Comparison of ENCODE assay signal across 1 mouse cellular context in genomic region chr7:90442070-90442469, GRCm38 (mm10).
TF ChIP-seq lines count a peak whose summit lies in the region.

No protein-coding gene starts in this region.

TF ChIP-seq in MEL, 35 proteins besides CTCF, POLR2A, EP300 and RAD21:
- TF ChIP-seq CHD1 (IDR thresholded peaks at IDR 0.05; ENCODE audit: low read depth, low read length) (no peak), USF2 (IDR thresholded peaks at IDR 0.05; ENCODE audit: borderline replicate concordance in 1 of 2, insufficient read depth in 1 of 2, low read depth in 1 of 2, low read length in 2 of 2) (no peak), TAL1 (IDR thresholded peaks at IDR 0.05; ENCODE audit: low read length) (no peak), TBP (IDR thresholded peaks at IDR 0.05; ENCODE audit: low read depth, low read length) (no peak), GATA1 (IDR thresholded peaks at IDR 0.05; ENCODE audit: low read depth, low read length) (no peak), MYC (IDR thresholded peaks at IDR 0.05; ENCODE audit: low read depth, low read length) (no peak), ETS1 (IDR thresholded peaks at IDR 0.05; ENCODE audit: low read depth, low read length) (no peak), SIN3A (IDR thresholded peaks at IDR 0.05; ENCODE audit: low read length) (no peak), ZMIZ1 (IDR thresholded peaks at IDR 0.05; ENCODE audit: low read depth, low read length) (no peak), MAX (IDR thresholded peaks at IDR 0.05; ENCODE audit: low read length) (no peak), GABPA (IDR thresholded peaks at IDR 0.05; ENCODE audit: low read depth, low read length) (no peak), HCFC1 (IDR thresholded peaks at IDR 0.05; ENCODE audit: low read depth, low read length) (no peak), MEF2A (IDR thresholded peaks at IDR 0.05; ENCODE audit: extremely low read depth, insufficient replicate concordance, low read depth, low read length, poor library complexity, severe bottlenecking) (no peak), TCF12 (IDR thresholded peaks at IDR 0.05; ENCODE audit: low read depth, low read length) (no peak), UBTF (IDR thresholded peaks at IDR 0.05; ENCODE audit: borderline replicate concordance, insufficient read depth, low read depth, low read length) (no peak), E2F4 (IDR thresholded peaks at IDR 0.05; ENCODE audit: borderline replicate concordance, low read depth, low read length) (no peak), NELFE (IDR thresholded peaks at IDR 0.05; ENCODE audit: low read depth, low read length) (no peak), POLR2AphosphoS5 (IDR thresholded peaks at IDR 0.05; ENCODE audit: borderline replicate concordance, low read depth, low read length) (no peak), ZC3H11A (IDR thresholded peaks at IDR 0.05; ENCODE audit: low read depth, low read length) (no peak)
